In the genomic region with DNA sequence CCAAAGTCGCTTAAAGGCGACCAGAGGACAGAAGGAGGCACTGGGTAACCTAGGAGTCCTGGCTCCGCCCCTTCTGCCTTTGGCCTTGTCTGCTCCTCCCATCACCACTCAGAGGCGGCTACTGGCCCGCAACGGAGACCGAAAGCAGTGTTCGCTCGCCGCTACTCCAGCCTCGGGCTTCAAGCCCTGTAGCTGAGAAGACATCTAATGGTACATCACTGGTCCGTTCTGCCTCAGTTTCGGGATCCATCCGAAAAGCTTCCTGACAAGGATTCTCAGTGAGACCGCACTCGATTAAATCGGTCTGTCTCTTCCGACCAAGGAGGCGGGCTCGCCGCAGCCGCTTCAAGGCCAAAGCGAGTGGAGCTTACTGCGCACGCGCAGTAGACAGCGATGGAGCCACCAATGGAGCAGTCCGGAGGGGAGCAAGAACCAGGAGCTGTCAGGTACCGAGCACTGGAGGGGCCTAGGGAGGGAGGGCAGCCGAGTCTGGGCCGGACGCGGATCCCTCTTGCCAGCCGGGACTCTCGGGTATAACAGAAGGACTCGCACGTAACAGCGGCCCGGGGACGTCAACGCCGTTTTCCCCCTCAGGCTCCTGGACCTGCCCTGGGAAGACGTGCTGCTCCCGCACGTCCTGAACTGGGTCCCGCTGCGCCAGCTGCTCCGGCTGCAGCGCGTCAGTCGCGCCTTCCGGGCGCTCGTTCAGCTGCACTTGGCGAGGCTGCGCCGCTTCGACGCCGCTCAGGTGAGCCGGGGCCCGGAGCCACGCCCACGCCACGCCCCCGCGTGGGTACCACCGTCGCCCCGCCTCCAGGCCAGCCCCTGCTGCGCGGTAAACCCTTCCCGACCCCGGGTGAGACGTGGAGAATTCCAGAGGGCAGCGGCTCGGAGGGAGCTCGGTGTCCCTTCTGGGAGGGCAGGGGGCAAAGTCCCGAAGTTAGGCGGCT, we compare ENCODE assay signal across 8 mouse cellular contexts. TPM values are rescaled to one million over a fixed set of nuclear protein-coding genes. Genes with fewer than 3 reads are reported as not detected.
DNase-seq lines count a peak whose midpoint lies in the region; ATAC-seq lines count a peak whose summit lies in the region.

A gene (plus strand): TSS at position 104 of the 950 bp plus-strand sequence.

- H3K79me2 ChIP-seq in macrophage (ENCODE audit: inconsistent target), result no peaks in the 10 kb centered on the region

- peak within 1 kb of the TSS; percentile 76 for H3K9ac ChIP-seq in hindbrain, embryonic 16.5 days (ENCODE audit: low read depth, low read length)

- peak within 1 kb of the TSS; percentile 92 for H3K4me2 ChIP-seq in hindbrain, embryonic 16.5 days (ENCODE audit: low read length)

- peak within 1 kb of the TSS; percentile 59 for H3K4me3 ChIP-seq in hindbrain, embryonic 16.5 days (ENCODE audit: low read length)
- peak within 1 kb of the TSS; percentile 63 for H3K4me3 ChIP-seq in macrophage (ENCODE audit: inconsistent target)

- peak; percentile 88 for ATAC-seq in hindbrain, embryonic 16.5 days

- peak within 1 kb of the TSS; percentile 95 for H3K27ac ChIP-seq in hindbrain, embryonic 16.5 days (ENCODE audit: low read depth, low read length)
- H3K27ac ChIP-seq in macrophage, result peak within 1 kb of the TSS; percentile 66

- H3K36me3 ChIP-seq in hindbrain, embryonic 16.5 days (ENCODE audit: control insufficient read depth, insufficient read depth, low read length), result peaks cover 20% of the 10 kb centered on the region
- H3K36me3 ChIP-seq in macrophage (ENCODE audit: inconsistent target), result peaks cover 13% of the 10 kb centered on the region; the same call in 1 of the 2 replicates

- no peaks in the 10 kb centered on the region for H3K27me3 ChIP-seq in hindbrain, embryonic 16.5 days (replicated peaks; ENCODE audit: control insufficient read depth, insufficient read depth, low read length)

- DNase-seq in T-cell, adult 2 months (ENCODE audit: low spot score), result peak; percentile 91
- DNase-seq in cerebellum, postnatal 36 days, result peak; percentile 93 to 95
- DNase-seq in gastrocnemius, adult 18-20 months (ENCODE audit: low spot score), result peak; percentile 94
- DNase-seq in left cerebral cortex, adult 18-20 months (ENCODE audit: low spot score in 2 of 2), result peak; percentile 90 to 93
- DNase-seq in right cerebral cortex, adult 18-20 months, result peak; percentile 94
- DNase-seq in urinary bladder, postnatal 10 days (ENCODE audit: low spot score), result peak; percentile 67

- no peaks in the 10 kb centered on the region for H3K9me3 ChIP-seq in hindbrain, embryonic 16.5 days (ENCODE audit: control insufficient read depth, low read length)

- WGBS in hindbrain, embryonic 16.5 days, result under 1% methylated on average over 81 of the region's 81 CpGs
- WGBS in macrophage (ENCODE audit: missing documents), result under 1% methylated on average over 78 of the region's 81 CpGs

- peaks cover 40% of the 10 kb centered on the region for H3K4me1 ChIP-seq in hindbrain, embryonic 16.5 days (ENCODE audit: control insufficient read depth, insufficient read depth, low read depth, low read length)

RNA-seq across cellular contexts. Expression of the gene that starts here (rescaled TPM):
- 1 to 10 TPM; 3.5 to 3.9 TPM for total RNA-seq in gastrocnemius, adult 18-20 months (2021)
- polyA plus RNA-seq in hindbrain, embryonic 16.5 days (2015; fragmentation: Nextera tagmentation; extraction: Ambion mirVana), result 49.4 and 55.6 TPM in 2 replicates
- total RNA-seq in left cerebral cortex, adult 18-20 months (2021), result 10 to 100 TPM; 30.0 to 31.1 TPM
- total RNA-seq in macrophage (2018; cell fraction: chromatin; rRNA removed), result 1 to 10 TPM in 25 of 26 experiments, under 1 TPM in 1; 0.69 to 7.2 (median 3.3) TPM
- 1 to 10 TPM; 4.4 to 9.7 (median 6.5) TPM for total RNA-seq in macrophage (2018; cell fraction: cytosol; rRNA removed)
- 1 to 10 TPM; 1.3 to 8.8 (median 4.4) TPM for total RNA-seq in macrophage (2018; cell fraction: nucleus; rRNA removed)
- polyA plus RNA-seq in macrophage (2018), result 1.1 to 6.6 TPM (median 6.4 TPM) in 3 replicates

Comparison
In these comparisons a context has a peak if more than half of its experiments do, and no peak if none do; other contexts are left out.
1. Peak in every context shown above with its lines: DNase-seq, ATAC-seq, H3K4me3 ChIP-seq and H3K27ac ChIP-seq.
2. RNA of the gene that starts here (total RNA-seq): 30.0 to 31.1 TPM in left cerebral cortex, adult 18-20 months; 3.5 to 3.9 TPM in gastrocnemius, adult 18-20 months; every median in the first group is over 4 times any median in the second.